Mouse (Mus musculus) kidney, postnatal 14 days (tissue): ENCODE results near the gene Plekhh3.
"Not testable (repeated sequence)": the region's sequence is repeated elsewhere in the genome, so short reads cannot be mapped to it uniquely, and the experiment has no call there.

Experiments
- DNase-seq: peaks from one replicate; pipeline ENCODE4 v3.0.0; 2022; ENCODE audit warnings: mixed read lengths

The Plekhh3 gene

GRCm38 (mm10) chr11:101170354-101170810 is 769 bp downstream of the Plekhh3 start, which contains the start of gene Cntnap1:
Gene Cntnap1 (plus strand): TSS chr11:101170523.
- DNase-seq: peak; percentile 73

GRCm38 (mm10) chr11:101169301-101170107 is 1.6 kb downstream of the Plekhh3 start:
- no peak for DNase-seq

- DNase-seq: peak; percentile 80
Measured at GRCm38 (mm10) chr11:101168301-101168980, 2.7 kb downstream of the Plekhh3 start.

GRCm38 (mm10) chr11:101167963-101168300 is 3.2 kb downstream of the Plekhh3 start:
- no peak for DNase-seq

- no peak for DNase-seq
Measured at GRCm38 (mm10) chr11:101167211-101167962, 3.8 kb downstream of the Plekhh3 start.

GRCm38 (mm10) chr11:101166357-101166756 is 4.8 kb downstream of the Plekhh3 start:
- DNase-seq: no peak

- DNase-seq: no peak
Measured at GRCm38 (mm10) chr11:101164677-101165580, 6.2 kb downstream of the Plekhh3 start.

GRCm38 (mm10) chr11:101164351-101164665 is 6.8 kb downstream of the Plekhh3 start:
- no peak for DNase-seq

- DNase-seq: peak; percentile 66
Measured at GRCm38 (mm10) chr11:101163476-101164350, 7.4 kb downstream of the Plekhh3 start.

GRCm38 (mm10) chr11:101162772-101163171 is 8.4 kb downstream of the Plekhh3 start:
- peak; percentile 69 for DNase-seq

GRCm38 (mm10) chr11:101162301-101162700 is 8.8 kb downstream of the Plekhh3 start:
- DNase-seq: no peak

- no peak for DNase-seq
Measured at GRCm38 (mm10) chr11:101161551-101161950, 9.6 kb downstream of the Plekhh3 start.

- DNase-seq: not testable (repeated sequence)
Measured at GRCm38 (mm10) chr11:101160981-101161505, 10.1 kb downstream of the Plekhh3 start.

- not testable (repeated sequence) for DNase-seq
Measured at GRCm38 (mm10) chr11:101160151-101160550, 11.0 kb downstream of the Plekhh3 start.

GRCm38 (mm10) chr11:101155728-101156371 is 15.3 kb downstream of the Plekhh3 start, which contains the start of gene Tubg2:
Gene Tubg2 (plus strand): TSS chr11:101155907.
- peak; percentile 76 for DNase-seq

- DNase-seq: no peak
Measured at GRCm38 (mm10) chr11:101155151-101155550, 16.0 kb downstream of the Plekhh3 start.

- DNase-seq: no peak
Measured at GRCm38 (mm10) chr11:101154648-101155047, 16.5 kb downstream of the Plekhh3 start.

GRCm38 (mm10) chr11:101152825-101153224 is 18.3 kb downstream of the Plekhh3 start:
- DNase-seq: no peak

GRCm38 (mm10) chr11:101151063-101151462 is 20.1 kb downstream of the Plekhh3 start:
- DNase-seq: no peak
